Mouse (Mus musculus) lung, postnatal 0 days (tissue): ENCODE data around the gene Rnf144b. TPM values are rescaled to one million over a fixed set of nuclear protein-coding genes. Genes with fewer than 3 reads are reported as not detected.

Experiments
- ATAC-seq: fragments of 200-750 bp; cut with Nextera tagmentation; 2 replicates; pipeline ENCODE4 v1.8.0; 2017; ENCODE audit warnings: moderate library complexity
- DNase-seq: peaks from one replicate; pipeline ENCODE4 v3.0.0-alpha.2; 2016; ENCODE audit warnings: low spot score
- H3K27ac ChIP-seq: fragments of 300-500 bp; sonication (generic); 2 replicates; pipeline ENCODE4 v1.5.1; 2014; ENCODE audit warnings: antibody characterized with exemption, mild to moderate bottlenecking, low read length, mixed read lengths
- H3K27me3 ChIP-seq: fragments of 300-500 bp; sonication (generic); replicated peaks from 2 replicates; pipeline ENCODE4 v1.6.1; 2014; ENCODE audit warnings: low read length, mixed read lengths; ENCODE audit not compliant: insufficient read depth
- H3K36me3 ChIP-seq: fragments of 300-500 bp; sonication (generic); 2 replicates; pipeline ENCODE4 v1.6.1; 2014; ENCODE audit warnings: low read length, mixed read lengths; ENCODE audit not compliant: insufficient read depth
- H3K4me1 ChIP-seq: fragments of 300-500 bp; sonication (generic); 2 replicates; pipeline ENCODE4 v1.6.1; 2014; ENCODE audit warnings: antibody characterized with exemption, low read depth, low read length, mixed read lengths; ENCODE audit not compliant: insufficient read depth
- H3K4me2 ChIP-seq: fragments of 300-500 bp; sonication (generic); replicated peaks from 2 replicates; pipeline ENCODE4 v1.6.1; 2014; ENCODE audit warnings: low read depth, mild to moderate bottlenecking, low read length, moderate library complexity, mixed read lengths
- H3K4me3 ChIP-seq: fragments of 300-500 bp; sonication (generic); 2 replicates; pipeline ENCODE4 v1.5.1; 2014; ENCODE audit warnings: low read depth, low read length
- H3K9ac ChIP-seq: fragments of 300-500 bp; sonication (generic); replicated peaks from 2 replicates; pipeline ENCODE4 v1.6.1; 2014; ENCODE audit warnings: low read depth, mild to moderate bottlenecking
- H3K9me3 ChIP-seq: fragments of 300-500 bp; sonication (generic); 2 replicates; pipeline ENCODE4 v1.6.1; 2016; ENCODE audit warnings: low read length, mixed read lengths
- CTCF ChIP-seq: IDR thresholded peaks from 2 replicates; pipeline ENCODE4 v1.5.1; 2016; ENCODE audit warnings: antibody characterized with exemption, mild to moderate bottlenecking
- EP300 ChIP-seq: IDR thresholded peaks from 2 replicates; pipeline ENCODE4 v1.6.1; 2016; ENCODE audit warnings: antibody characterized with exemption, mild to moderate bottlenecking, control low read depth
- WGBS: fragments of 180-500 bp; shearing (Covaris S2); extraction: QIAGEN DNeasy Blood & Tissue Kit; methylation state at CpG from one replicate; pipeline ENCODE4 v1.1.7; 2014; 5-methylcytosine and 5-hydroxymethylcytosine counted together
- polyA plus RNA-seq: library from polyadenylated mRNA; unstranded; fragments of >200 nt; fragmentation: Nextera tagmentation; extraction: Ambion mirVana; gene quantifications from 2 replicates; pipeline ENCODE4 v1.2.1, GENCODE M21; 2015

Gene Rnf144b
- polyA plus RNA-seq, 1 experiment from 2014 or later: 3.2 TPM

- DNase-seq (peak; percentile 72), ATAC-seq (no peak)
- H3K4me1 ChIP-seq: peaks cover 5% of the 10 kb centered on the region; the same call in 1 of the 2 replicates
- peak overlapping the region; percentile 92 for H3K4me2 ChIP-seq
- under 1% methylated on average over 25 of the region's 25 CpGs for WGBS
- H3K9ac ChIP-seq: peak overlapping the region; percentile 89
- no peaks in the 10 kb centered on the region for H3K36me3 ChIP-seq
- H3K27ac ChIP-seq: peak overlapping the region; percentile 99
- TF ChIP-seq CTCF (no peak), EP300 (no peak)
- no peaks in the 10 kb centered on the region for H3K27me3 ChIP-seq
- H3K9me3 ChIP-seq: no peaks in the 10 kb centered on the region
- peak overlapping the region; percentile 90 for H3K4me3 ChIP-seq
Observed at GRCm38 (mm10) chr13:47104856-47105541, 17.5 kb upstream of the Rnf144b start.

- under 1% methylated on average over 66 of the region's 129 CpGs for WGBS
- peak; percentile 93 for ATAC-seq
- Histone ChIP-seq H3K36me3 (no peaks in the 10 kb centered on the region), H3K27me3 (no peaks in the 10 kb centered on the region), H3K9me3 (no peaks in the 10 kb centered on the region), H3K9ac (peak within 1 kb of the TSS; percentile 89), H3K4me1 (peaks cover 5% of the 10 kb centered on the region; the same call in 1 of the 2 replicates), H3K4me2 (peak within 1 kb of the TSS; percentile 92), H3K27ac (peak within 1 kb of the TSS; percentile 99), H3K4me3 (peak within 1 kb of the TSS; percentile 90)
- TF ChIP-seq CTCF: peak; percentile 62
- TF ChIP-seq EP300: no peak
- DNase-seq: peak; percentile 96
Observed at GRCm38 (mm10) chr13:47105711-47106579, 16.5 kb upstream of the Rnf144b start, which contains the start of gene Dek. Gene Dek, minus strand, starts transcription at chr13:47106201.

GRCm38 (mm10) chr13:47106580-47106888 lies 15.9 kb upstream of the Rnf144b start:
- peak overlapping the region; percentile 89 for H3K9ac ChIP-seq
- 0% methylated on average over 18 of the region's 20 CpGs for WGBS
- no peaks in the 10 kb centered on the region for H3K9me3 ChIP-seq
- peak overlapping the region; percentile 99 for H3K27ac ChIP-seq
- H3K4me3 ChIP-seq: peak overlapping the region; percentile 90
- ATAC-seq (peak; percentile 2), DNase-seq (no peak)
- H3K4me2 ChIP-seq: peak overlapping the region; percentile 92
- peaks cover 5% of the 10 kb centered on the region; the same call in 1 of the 2 replicates for H3K4me1 ChIP-seq
- H3K36me3 ChIP-seq: no peaks in the 10 kb centered on the region
- TF ChIP-seq EP300 (no peak), CTCF (no peak)
- no peaks in the 10 kb centered on the region for H3K27me3 ChIP-seq

- Histone ChIP-seq H3K9me3 (no peaks in the 10 kb centered on the region), H3K4me3 (no peak overlapping the region), H3K27ac (no peak overlapping the region), H3K4me2 (no peak overlapping the region), H3K27me3 (no peaks in the 10 kb centered on the region), H3K4me1 (0 out of 2 replicates have a peak, but pooled peaks cover 1% of the 10 kb centered on the region), H3K36me3 (no peaks in the 10 kb centered on the region), H3K9ac (no peak overlapping the region)
- 44% methylated on average over 2 of the region's 2 CpGs for WGBS
- ATAC-seq (no peak), DNase-seq (no peak)
- TF ChIP-seq EP300: no peak
- TF ChIP-seq CTCF: no peak
Observed at GRCm38 (mm10) chr13:47109239-47109638, 13.2 kb upstream of the Rnf144b start.

GRCm38 (mm10) chr13:47111185-47111584 lies 11.3 kb upstream of the Rnf144b start:
- 85% methylated on average over 3 of the region's 3 CpGs for WGBS
- no peak overlapping the region for H3K4me3 ChIP-seq

GRCm38 (mm10) chr13:47112056-47112455 lies 10.4 kb upstream of the Rnf144b start:
- TF ChIP-seq CTCF (no peak), EP300 (no peak)
- Histone ChIP-seq H3K4me2 (no peak overlapping the region), H3K9me3 (no peaks in the 10 kb centered on the region), H3K9ac (no peak overlapping the region), H3K4me3 (no peak overlapping the region), H3K27me3 (no peaks in the 10 kb centered on the region), H3K4me1 (no peaks in the 10 kb centered on the region), H3K36me3 (no peaks in the 10 kb centered on the region), H3K27ac (no peak overlapping the region)
- WGBS: 87% methylated on average over 3 of the region's 3 CpGs
- no peak for ATAC-seq
- no peak for DNase-seq

More at GRCm38 (mm10) chr13:47111185-47111584, 11.3 kb upstream of the Rnf144b start:
- no peaks in the 10 kb centered on the region for H3K9me3 ChIP-seq
- TF ChIP-seq CTCF (no peak), EP300 (no peak)
- H3K27me3 ChIP-seq: no peaks in the 10 kb centered on the region
- no peaks in the 10 kb centered on the region for H3K36me3 ChIP-seq
- no peak for ATAC-seq
- no peak overlapping the region for H3K27ac ChIP-seq
- no peak for DNase-seq
- H3K4me2 ChIP-seq: no peak overlapping the region
- H3K4me1 ChIP-seq: no peaks in the 10 kb centered on the region
- no peak overlapping the region for H3K9ac ChIP-seq
